Mouse (Mus musculus) frontal cortex, postnatal 25 days (tissue): ENCODE measurements around the gene Tmco1.

Experiments
- DNase-seq, 2 experiments: peaks; one replicate each; pipeline ENCODE4 v3.0.0; 2022; ENCODE audit warnings: low spot score in 2 of 2

Tmco1 gene

DNA sequence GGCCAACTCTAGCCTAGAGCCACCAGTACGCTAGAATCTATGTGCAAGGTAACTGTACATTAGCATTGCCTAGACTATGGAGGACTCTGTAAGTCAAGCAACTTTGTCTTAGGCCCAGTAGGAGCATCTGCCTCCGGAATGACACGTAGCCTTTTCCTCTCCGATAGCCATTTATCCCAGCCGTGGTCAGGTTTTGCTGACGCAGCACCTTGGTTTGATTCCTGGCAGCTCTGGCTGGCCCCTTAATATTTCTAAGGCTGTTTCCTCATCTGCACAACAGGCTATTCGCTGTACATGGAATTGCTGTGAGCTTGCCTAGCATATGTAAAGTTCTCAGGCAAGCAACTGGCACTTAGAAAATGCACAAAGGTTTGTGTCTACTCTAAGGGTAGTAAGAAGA is 64.6 kb downstream of the Tmco1 start:
- no peak for DNase-seq

DNA sequence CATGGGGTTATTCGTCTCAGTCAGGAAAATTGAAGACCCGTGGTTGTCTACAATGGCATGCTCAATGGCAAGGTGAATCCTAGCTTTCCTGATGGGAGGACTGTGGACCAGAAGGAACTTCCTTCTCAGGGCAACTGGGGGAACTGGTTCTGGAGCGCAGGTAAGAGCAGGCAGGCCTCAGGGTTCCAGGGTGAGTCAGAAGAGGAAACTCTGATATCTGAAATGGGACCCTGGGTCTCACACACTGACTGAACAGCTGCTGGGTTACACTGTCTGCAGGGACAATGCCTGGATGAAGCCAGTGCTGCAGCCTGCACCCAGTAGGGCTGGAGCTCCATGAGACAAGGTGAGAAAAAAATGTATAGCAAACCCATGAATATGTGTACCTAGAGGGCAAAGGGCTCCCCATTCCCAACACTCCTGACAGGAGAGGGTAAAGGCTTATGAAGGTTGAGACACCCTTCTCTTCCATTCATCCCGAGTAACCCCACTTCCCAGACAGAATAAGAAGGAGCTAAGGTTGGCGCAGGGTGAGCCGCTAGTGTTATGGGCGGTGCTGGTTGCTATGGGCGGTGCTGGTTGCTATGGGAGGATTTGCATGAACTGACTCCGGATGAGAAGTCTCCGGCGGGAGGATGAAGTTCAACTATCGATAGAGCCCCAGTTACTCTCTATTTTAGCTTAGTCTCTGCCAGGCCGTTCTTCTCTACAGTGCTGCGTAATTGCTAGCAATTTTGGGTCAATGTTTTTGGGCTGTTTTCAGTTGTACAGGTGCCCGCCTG is 66.0 kb downstream of the Tmco1 start:
- DNase-seq, result no peak

DNA sequence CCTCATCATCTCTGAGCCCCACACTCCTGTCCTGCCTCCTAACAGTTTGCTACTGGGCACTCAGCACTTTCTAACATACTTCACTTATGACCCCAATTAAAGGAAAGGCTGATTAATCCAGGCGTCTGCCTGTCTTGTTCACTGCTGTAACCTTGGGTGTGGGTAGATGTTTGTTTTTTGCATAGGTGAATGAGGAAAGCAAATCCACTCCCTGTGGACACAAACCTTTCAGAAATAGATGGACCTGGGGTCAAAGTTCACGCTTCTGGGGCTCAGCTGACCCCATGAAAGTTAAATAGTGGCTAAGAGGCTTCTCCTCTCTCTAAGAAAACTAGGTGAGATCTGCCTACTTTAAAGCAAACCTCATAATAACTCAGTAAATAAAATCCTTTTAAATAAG is 66.8 kb downstream of the Tmco1 start:
- no peak for DNase-seq

DNA sequence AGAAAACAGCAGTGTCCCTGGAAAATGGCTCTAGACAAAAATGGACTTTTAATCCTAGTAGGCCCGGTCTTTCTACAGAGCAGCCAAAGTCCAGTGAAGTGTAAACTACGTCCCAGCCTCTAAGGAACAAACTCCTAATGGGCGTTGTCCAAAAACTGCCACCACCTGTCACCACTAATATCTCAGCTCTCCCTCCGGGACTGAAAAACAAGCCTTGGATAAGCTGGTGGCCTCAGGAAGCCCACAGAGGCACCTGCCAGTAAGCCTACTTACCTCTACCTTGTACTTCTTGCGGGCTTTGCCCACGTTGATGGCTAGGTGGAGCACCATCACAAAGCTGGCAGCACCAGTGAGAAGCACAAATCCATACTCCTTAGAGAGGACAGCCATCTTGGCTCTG is 69.8 kb downstream of the Tmco1 start:
- no peak for DNase-seq

DNA sequence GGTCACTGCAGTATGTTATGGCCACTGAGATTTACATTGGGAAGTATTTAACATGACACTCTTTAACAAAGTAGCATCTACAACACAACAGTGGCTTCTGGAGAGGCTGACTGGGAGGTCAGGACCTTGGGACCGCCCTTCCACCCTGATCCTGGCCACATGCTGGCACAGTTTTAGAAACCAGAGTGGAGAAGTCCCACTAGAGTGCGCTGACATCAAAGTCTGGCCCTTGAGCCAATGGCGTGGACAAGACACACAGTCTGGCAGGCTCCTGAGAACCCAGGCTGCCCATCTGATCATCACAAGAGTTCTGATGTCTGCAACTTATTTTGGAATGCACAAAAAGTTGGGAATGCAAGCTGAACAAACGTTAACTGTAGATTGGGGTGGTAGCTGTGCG is 71.6 kb downstream of the Tmco1 start:
- DNase-seq, result no peak

DNA sequence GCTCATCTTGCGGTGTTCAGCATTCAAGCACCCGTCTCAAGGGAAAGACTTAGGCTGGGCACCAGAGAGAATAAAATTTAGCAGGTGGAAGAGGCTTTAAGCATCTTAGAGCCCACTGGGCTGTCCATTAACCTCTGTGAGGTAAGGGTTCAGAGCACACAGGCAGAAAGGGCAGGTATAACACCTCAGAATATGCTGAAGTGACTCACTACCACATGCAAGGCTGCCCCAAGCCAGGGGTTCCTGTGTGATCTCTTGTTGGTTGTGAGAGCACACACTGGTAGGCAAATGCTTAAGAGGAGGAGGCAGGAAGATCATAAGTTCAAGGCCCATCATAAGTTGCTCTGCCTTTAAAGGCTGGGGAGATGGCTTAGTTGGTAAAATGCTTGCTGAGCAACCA is 72.0 kb downstream of the Tmco1 start:
- no peak for DNase-seq

DNA sequence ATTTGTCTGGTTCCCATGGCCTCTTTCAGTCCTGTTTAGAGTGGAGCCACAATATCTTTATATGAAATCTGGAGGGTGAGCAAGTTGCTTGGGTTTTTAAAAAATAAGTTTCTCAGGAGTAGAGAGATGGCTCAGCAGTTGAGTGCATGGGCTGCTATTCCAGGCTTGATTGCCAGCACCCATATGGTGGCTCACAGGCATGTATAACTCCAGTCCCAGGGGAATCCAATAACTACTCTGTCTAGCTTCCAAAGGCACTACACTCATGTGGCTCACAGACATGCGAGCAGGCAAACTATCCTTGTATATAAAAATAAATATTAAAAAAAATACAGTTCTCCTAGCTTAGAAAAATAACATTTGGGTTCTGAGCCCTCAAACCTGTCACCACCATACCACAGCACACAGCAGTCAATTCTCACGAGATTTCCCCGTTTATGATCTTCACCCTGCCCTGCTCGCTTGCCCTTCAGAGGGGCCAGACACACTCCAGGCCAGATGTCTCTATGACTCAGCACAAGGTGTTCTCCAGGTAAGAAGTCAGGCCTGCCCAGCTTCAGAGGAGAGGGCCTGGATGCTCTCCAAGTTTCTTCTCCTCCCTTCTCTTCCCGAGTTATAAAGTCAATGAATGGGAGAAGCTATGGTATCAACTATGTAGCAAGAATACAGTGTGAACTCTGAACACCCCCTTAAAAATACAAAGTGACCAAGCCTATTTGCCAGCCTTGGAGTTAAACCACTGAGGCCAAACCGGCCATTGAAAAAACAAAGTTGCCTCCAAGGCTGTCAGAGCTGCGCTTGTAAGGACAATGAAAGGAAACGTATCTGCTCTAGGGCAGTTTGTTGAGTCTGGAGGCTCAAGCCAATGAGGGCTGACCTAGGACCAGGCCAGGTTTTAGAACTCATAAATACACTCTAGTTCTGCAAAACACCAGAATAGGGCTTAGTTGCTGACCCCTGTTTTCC is 73.2 kb downstream of the Tmco1 start:
- DNase-seq, result no peak

DNA sequence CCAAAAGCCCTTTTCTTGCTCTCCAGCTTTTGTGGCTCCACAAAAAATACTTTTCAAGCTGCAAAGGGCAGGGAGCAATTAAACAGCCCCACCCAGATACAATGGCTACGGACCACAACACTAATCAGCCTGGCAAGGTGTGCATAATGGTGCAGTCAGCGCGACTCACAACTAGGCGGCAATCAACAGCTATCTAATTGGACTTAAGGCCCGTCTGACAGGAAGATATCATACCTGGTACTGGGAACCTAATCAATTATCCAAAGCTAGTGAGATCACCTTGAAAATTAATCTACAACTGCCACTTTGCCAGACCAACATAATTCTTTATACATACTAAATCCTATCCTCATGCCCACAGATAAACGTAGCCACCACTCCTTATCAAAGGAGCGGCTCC is 74.1 kb downstream of the Tmco1 start:
- no peak for DNase-seq

DNA sequence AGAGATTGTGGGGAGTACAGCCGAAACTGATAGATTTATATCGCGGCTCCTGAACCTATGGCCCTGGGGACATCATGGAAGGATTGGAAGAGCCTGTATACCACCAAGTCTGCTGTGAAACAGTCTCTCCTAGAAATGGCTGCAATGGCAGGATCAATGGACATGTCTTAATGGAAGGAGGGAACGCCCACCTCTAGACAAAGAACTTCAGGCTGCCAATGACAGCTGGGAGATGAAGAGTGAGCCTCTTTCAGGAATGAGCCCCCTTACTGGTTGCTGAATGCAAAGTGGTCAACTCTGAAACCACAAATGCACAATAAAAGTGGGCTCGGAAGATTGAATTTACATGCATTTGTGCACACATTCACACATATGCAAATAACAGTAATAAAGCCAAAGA is 74.6 kb downstream of the Tmco1 start:
- no peak for DNase-seq

DNA sequence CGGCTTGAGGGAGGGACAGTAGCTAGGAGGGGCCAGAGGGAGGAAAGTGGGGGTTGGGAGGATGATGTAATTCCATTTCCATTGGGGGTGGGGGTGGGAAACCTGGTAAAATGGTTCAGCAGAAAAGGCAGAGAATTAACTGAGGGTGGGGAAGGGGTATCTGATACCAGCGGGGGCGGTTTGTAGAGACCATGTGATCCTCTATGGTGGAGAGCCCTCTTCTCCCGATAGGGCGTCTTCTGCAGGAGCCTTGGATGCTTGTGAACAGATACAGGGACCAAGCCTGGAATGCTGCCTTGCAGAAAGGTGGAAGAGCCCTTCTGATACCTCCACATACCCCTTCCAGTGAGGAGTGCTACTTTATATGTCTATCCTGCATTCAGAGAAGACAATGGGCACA is 75.0 kb downstream of the Tmco1 start:
- no peak for DNase-seq
